Mouse (Mus musculus) G1E (cell line): ENCODE measurements around the gene Smco2.

Experiments used
- CTCF ChIP-seq: IDR thresholded peaks from 2 replicates; pipeline ENCODE4 v1.5.1; 2012; ENCODE audit warnings: low read depth, low read length, inconsistent platforms, mixed read lengths
- GATA2 ChIP-seq: IDR thresholded peaks from 2 replicates; pipeline ENCODE4 v1.6.1; 2012; ENCODE audit warnings: low read depth, low read length, inconsistent platforms, borderline replicate concordance

GRCm38 (mm10) chr6:146878926-146879325 is 29.0 kb downstream of the Smco2 start:
- TF ChIP-seq CTCF, result no peak
- TF ChIP-seq GATA2, result no peak
